Mouse (Mus musculus): ENCODE results near the gene Phactr3. TPM values are rescaled to one million over a fixed set of nuclear protein-coding genes. Genes with fewer than 3 reads are reported as not detected.

The Phactr3 gene
- polyA plus RNA-seq, 1 experiment: 0.20 TPM

GRCm38 (mm10) chr2:178153601-178154000, 34.8 kb downstream of the Phactr3 start:
- Histone ChIP-seq H3K4me1 (ENCODE audit: control insufficient read depth, insufficient read depth, low read length) (no peaks in the 10 kb centered on the region), H3K4me3 (replicated peaks; ENCODE audit: extremely low read depth, low read depth, low read length) (no peak overlapping the region)
- no peak for DNase-seq
- TF ChIP-seq POLR2A (IDR thresholded peaks at IDR 0.05; ENCODE audit: borderline replicate concordance, extremely low read depth, low read depth, low read length) (no peak), CTCF (IDR thresholded peaks at IDR 0.05; ENCODE audit: insufficient read depth, low read length) (no peak)
- WGBS: 82% methylated on average over 2 of the region's 2 CpGs

DNA sequence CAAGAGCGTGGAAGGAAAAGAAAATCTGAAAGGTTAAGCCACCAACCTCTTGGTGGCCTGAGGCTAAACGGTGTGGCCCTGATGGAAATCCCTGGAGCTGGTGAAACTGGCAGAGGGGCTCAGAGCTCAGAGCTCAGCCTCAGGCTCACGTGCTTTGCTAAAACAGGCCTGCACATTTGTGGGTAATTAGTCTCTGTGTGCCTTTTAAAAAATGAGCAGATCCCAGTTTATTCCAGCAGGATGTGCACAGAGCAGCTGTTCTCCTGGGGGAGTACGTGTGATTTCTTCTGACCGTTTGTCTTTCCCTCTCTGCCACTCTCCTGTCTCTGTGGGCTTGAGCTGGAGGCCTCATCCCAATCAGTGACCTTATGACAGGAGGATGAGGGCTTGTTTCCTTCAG, 35.4 kb downstream of the Phactr3 start:
- 53% methylated on average over 5 of the region's 5 CpGs for WGBS
- no peak for DNase-seq
- H3K4me3 ChIP-seq (replicated peaks; ENCODE audit: extremely low read depth, low read depth, low read length): no peak overlapping the region
- H3K4me1 ChIP-seq (ENCODE audit: control insufficient read depth, insufficient read depth, low read length): no peaks in the 10 kb centered on the region
- TF ChIP-seq POLR2A (IDR thresholded peaks at IDR 0.05; ENCODE audit: borderline replicate concordance, extremely low read depth, low read depth, low read length) (no peak), CTCF (IDR thresholded peaks at IDR 0.05; ENCODE audit: insufficient read depth, low read length) (no peak)

DNA sequence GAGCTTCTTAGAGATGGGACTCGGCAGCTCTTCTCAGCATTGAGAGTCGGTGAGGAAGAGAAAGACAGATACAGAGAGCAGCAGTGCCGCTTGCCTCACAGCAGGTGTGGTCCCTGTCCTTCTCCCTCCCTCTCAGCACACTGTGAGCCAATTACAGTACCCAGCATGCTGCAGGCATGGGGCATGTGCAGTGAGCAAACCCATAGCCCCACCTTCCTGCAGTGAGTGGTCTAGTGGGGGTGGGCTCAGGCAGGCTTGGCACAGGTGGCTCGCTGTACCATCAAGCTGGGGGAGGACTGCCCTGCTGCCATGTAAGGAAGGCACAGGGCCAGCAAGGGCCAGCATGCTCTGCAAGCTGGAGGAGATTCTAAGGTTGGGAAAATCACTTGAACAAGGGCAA, 35.8 kb downstream of the Phactr3 start:
- 45% methylated on average over 4 of the region's 4 CpGs for WGBS
- no peaks in the 10 kb centered on the region for H3K4me1 ChIP-seq (ENCODE audit: control insufficient read depth, insufficient read depth, low read length)
- H3K4me3 ChIP-seq (replicated peaks; ENCODE audit: extremely low read depth, low read depth, low read length): no peak overlapping the region
- TF ChIP-seq CTCF (IDR thresholded peaks at IDR 0.05; ENCODE audit: insufficient read depth, low read length): no peak
- no peak for TF ChIP-seq POLR2A (IDR thresholded peaks at IDR 0.05; ENCODE audit: borderline replicate concordance, extremely low read depth, low read depth, low read length)
- DNase-seq: no peak

DNA sequence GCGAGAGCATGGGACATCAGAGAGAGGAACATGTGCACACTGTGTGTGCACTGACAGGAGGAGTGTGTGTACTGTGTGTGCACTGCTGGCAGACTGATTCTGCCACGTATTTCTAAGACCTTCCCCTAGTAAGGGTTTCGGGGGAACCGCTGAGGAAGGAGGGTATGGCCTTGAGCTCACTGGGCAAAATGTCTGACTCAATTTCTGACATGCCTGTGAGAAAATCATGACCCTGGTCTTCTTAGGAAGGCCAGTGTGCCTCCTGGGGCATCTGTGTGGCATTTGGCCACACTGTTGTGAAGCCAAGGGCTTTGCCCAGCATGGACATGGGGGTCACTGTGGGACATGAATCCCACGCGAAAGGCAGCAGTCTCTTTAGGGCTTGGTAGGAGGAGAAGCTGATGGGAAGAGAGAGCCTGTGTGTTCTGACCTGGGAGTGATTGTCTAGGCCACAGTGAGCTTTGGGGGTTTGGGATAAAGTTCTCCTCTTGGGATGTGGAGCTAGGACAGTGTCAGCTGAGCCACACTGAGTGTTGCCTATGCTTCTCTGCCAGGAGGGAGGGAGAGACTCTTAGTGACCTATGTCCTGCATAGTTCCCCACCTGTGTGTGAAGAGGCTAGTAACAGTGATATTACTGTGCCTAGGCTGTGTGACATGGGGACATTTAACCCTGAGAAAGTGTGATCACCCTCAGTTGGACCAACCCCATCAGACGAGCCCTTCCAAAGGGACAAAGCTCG, 36.6 kb downstream of the Phactr3 start:
- no peak for TF ChIP-seq CTCF (IDR thresholded peaks at IDR 0.05; ENCODE audit: insufficient read depth, low read length)
- TF ChIP-seq POLR2A (IDR thresholded peaks at IDR 0.05; ENCODE audit: borderline replicate concordance, extremely low read depth, low read depth, low read length): no peak
- no peak for DNase-seq
- no peak overlapping the region for H3K4me3 ChIP-seq (replicated peaks; ENCODE audit: extremely low read depth, low read depth, low read length)
- 74% methylated on average over 8 of the region's 8 CpGs for WGBS
- no peaks in the 10 kb centered on the region for H3K4me1 ChIP-seq (ENCODE audit: control insufficient read depth, insufficient read depth, low read length)

DNA sequence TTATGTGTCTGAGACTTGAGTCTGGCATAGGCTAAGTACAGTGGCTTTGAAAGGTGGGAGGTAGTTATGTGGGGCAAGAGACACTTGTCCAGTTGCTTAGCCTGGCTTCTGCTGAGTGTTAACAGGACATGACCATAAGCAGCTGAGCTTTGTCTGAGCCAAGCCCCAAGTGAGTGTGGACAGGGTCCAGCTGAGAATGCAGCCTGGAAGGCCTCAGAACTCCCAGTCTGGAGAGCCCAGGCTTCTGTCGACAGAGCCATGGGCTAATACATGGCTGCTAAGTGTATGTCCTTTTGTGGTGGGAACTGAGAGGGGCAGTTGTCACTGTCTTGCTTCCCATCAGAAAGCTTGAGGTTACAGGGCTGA, 37.1 kb downstream of the Phactr3 start:
- WGBS: 52% methylated on average over 1 of the region's 1 CpGs
- H3K4me3 ChIP-seq (replicated peaks; ENCODE audit: extremely low read depth, low read depth, low read length): no peak overlapping the region
- TF ChIP-seq CTCF (IDR thresholded peaks at IDR 0.05; ENCODE audit: insufficient read depth, low read length) (no peak), POLR2A (IDR thresholded peaks at IDR 0.05; ENCODE audit: borderline replicate concordance, extremely low read depth, low read depth, low read length) (no peak)
- H3K4me1 ChIP-seq (ENCODE audit: control insufficient read depth, insufficient read depth, low read length): no peaks in the 10 kb centered on the region
- DNase-seq: peak; percentile 10

- Histone ChIP-seq H3K4me3 (replicated peaks; ENCODE audit: extremely low read depth, low read depth, low read length) (no peak overlapping the region), H3K4me1 (ENCODE audit: control insufficient read depth, insufficient read depth, low read length) (no peaks in the 10 kb centered on the region)
- TF ChIP-seq CTCF (IDR thresholded peaks at IDR 0.05; ENCODE audit: insufficient read depth, low read length) (no peak), POLR2A (IDR thresholded peaks at IDR 0.05; ENCODE audit: borderline replicate concordance, extremely low read depth, low read depth, low read length) (no peak)
- no peak for DNase-seq
- WGBS: 82% methylated on average over 12 of the region's 12 CpGs
These were observed 40.2 kb downstream of the Phactr3 start for GRCm38 (mm10) chr2:178158936-178159335.

DNA sequence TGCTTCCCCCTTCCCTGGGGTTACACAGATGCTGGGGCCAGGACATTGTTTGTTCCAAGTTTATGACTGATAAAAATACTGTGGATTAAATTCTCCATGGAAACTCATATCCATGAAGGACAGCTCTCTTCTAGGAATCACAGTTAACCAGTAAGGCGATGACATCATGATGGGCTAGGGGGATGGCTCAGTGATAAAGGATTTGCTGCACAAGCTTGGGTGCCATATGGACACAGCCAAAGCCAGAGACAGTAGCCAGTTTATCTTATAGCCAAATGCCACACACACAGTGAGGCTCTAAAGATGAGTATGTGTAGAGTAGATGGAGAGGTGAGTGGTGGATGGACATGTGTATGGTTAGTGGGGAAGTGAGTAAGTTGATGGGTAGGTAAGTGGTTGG, 45.2 kb downstream of the Phactr3 start:
- TF ChIP-seq POLR2A (IDR thresholded peaks at IDR 0.05; ENCODE audit: borderline replicate concordance, extremely low read depth, low read depth, low read length): no peak
- TF ChIP-seq CTCF (IDR thresholded peaks at IDR 0.05; ENCODE audit: insufficient read depth, low read length): no peak
- H3K4me1 ChIP-seq (ENCODE audit: control insufficient read depth, insufficient read depth, low read length): no peaks in the 10 kb centered on the region
- DNase-seq: no peak
- no peak overlapping the region for H3K4me3 ChIP-seq (replicated peaks; ENCODE audit: extremely low read depth, low read depth, low read length)
- WGBS: 84% methylated on average over 1 of the region's 1 CpGs

DNA sequence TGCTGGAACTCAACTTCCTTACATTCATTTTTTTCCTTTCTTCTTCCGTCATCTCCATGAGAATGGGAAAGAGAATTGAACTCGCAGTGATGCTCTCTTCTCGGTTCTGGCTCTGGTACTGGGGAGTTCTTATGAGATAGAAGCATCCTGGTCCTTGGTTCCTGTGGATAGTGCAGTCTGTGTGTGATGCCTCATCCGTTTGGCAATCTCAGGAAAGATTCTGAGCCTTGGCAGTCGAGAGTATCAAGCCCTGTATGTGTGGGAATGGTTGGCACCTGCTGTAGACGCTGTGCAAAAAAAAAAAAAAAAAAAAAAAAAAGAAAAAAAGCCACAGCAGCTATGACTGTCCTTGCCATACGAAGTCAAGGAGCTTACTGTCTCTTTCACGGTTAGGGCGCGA, 47.2 kb downstream of the Phactr3 start:
- TF ChIP-seq CTCF (IDR thresholded peaks at IDR 0.05; ENCODE audit: insufficient read depth, low read length) (no peak), POLR2A (IDR thresholded peaks at IDR 0.05; ENCODE audit: borderline replicate concordance, extremely low read depth, low read depth, low read length) (no peak)
- H3K4me3 ChIP-seq (replicated peaks; ENCODE audit: extremely low read depth, low read depth, low read length): no peak overlapping the region

GRCm38 (mm10) chr2:178169983-178170382, 51.2 kb downstream of the Phactr3 start:
- 77% methylated on average over 8 of the region's 8 CpGs for WGBS
- TF ChIP-seq CTCF (IDR thresholded peaks at IDR 0.05; ENCODE audit: insufficient read depth, low read length) (no peak), POLR2A (IDR thresholded peaks at IDR 0.05; ENCODE audit: borderline replicate concordance, extremely low read depth, low read depth, low read length) (no peak)

More for the DNA sequence above, 47.2 kb downstream of the Phactr3 start:
- 66% methylated on average over 10 of the region's 10 CpGs for WGBS
- DNase-seq: no peak
- no peaks in the 10 kb centered on the region for H3K4me1 ChIP-seq (ENCODE audit: control insufficient read depth, insufficient read depth, low read length)

DNA sequence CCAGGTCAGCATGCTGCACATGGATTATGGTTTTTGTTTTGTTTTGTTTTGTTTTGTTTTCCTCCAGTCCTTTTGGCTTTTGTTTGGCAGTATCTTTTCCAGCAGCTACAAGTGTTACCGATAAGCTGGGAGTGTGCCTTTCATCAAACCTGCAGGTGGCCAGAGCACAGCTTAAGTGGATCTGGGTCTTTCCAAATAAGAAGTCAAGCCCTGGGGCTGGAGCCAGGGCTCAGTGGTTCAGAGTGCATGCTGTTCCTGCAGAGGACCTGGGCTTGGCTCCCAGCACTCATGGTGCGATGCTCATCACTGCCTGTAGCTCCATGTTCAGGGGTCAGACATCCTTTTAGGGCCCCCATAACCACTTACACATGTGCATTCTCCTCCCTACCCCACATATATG, 55.2 kb downstream of the Phactr3 start:
- DNase-seq: no peak
- WGBS: 43% methylated on average over 2 of the region's 2 CpGs
- Histone ChIP-seq H3K4me3 (replicated peaks; ENCODE audit: extremely low read depth, low read depth, low read length) (no peak overlapping the region), H3K4me1 (ENCODE audit: control insufficient read depth, insufficient read depth, low read length) (no peaks in the 10 kb centered on the region)
- TF ChIP-seq POLR2A (IDR thresholded peaks at IDR 0.05; ENCODE audit: borderline replicate concordance, extremely low read depth, low read depth, low read length): no peak
- TF ChIP-seq CTCF (IDR thresholded peaks at IDR 0.05; ENCODE audit: insufficient read depth, low read length): no peak

More at GRCm38 (mm10) chr2:178169983-178170382, 51.2 kb downstream of the Phactr3 start:
- no peak overlapping the region for H3K4me3 ChIP-seq (replicated peaks; ENCODE audit: extremely low read depth, low read depth, low read length)
- no peak for DNase-seq
- no peaks in the 10 kb centered on the region for H3K4me1 ChIP-seq (ENCODE audit: control insufficient read depth, insufficient read depth, low read length)

Data from lung, adult 2 months (tissue).